Mouse (Mus musculus): Measurements from ENCODE around the gene Sos1.
"Not testable (repeated sequence)": the region's sequence is repeated elsewhere in the genome, so short reads cannot be mapped to it uniquely, and the experiment has no call there.

Sos1 gene

DNA sequence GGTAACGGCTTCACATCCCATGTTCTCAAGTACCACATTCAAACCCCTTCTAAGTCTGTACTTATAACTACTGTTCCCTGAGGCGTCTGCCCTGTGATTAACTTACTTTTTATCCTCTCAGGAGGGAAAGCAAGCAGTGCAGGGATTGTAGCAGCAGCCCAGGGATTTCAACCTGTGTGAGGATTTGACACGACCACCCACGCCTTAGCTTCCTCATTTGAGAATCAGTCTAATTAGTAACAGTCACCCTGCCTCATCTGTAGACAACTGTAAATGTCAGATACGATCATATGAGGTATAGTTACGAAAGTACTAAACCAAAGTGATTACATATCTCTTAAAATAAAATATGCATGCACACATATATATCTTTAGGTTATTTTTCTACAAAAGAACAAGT lies 15.9 kb upstream of the Sos1 start:
- no peak for DNase-seq (ENCODE audit: inconsistent ontology term)

DNA sequence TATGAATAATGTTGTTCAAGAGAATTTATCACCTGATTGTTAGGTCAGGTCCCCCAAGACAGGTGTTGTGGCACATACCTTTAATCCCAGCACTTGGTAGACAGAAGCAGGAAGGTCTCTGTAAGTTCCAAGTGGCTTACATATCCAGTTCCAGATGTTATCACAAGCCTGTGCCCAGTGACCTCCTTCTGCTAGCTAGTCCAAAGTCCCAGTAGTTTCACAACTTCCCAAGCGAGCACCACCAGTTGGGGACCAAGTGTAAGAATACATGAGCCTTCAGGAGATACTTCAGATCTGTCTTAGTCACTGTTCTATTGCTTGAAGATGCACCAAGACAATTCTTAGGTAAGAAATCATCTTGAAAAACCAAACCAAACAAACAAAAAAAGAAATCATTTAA lies 13.6 kb upstream of the Sos1 start:
- no peak for DNase-seq (ENCODE audit: inconsistent ontology term)

DNA sequence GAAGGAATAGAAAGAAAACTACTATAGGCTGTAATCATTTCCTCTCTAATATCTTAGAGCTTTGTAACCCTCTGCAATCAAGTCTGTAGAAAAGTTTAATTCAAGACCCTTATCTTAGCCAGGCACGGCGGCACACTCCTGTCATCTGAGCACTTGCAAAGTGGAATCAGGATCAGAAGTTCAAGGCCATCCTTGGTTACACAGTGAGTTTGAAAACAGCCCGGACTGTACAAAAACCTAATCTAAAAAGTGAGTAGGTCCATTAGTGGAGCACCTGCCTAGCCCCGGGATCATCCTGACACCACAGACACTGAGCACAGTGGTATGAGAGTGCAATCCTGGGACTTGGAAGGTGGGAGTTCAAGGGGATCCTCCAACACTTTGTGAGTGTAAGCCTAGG lies 12.6 kb upstream of the Sos1 start:
- no peak for DNase-seq (ENCODE audit: inconsistent ontology term)

DNA sequence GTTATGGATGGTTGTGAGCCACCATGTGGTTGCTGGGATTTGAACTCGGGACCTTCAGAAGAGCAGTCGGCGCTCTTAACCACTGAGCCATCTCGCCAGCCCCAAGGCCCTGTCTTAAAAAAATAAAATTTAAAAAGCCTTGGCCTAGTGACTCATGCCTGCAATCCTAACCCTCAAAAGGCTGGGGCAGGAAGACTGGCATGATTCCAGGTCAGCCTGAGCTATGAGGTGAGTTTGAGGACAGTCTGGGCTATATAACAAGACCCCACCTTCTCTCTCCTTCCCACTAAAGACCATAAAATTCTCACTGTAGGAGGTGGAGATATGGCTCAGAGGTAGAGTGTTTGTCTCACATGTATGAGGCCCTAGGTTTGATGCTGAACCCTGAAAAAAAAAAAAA lies 12.0 kb upstream of the Sos1 start:
- no peak for DNase-seq (ENCODE audit: inconsistent ontology term)

DNA sequence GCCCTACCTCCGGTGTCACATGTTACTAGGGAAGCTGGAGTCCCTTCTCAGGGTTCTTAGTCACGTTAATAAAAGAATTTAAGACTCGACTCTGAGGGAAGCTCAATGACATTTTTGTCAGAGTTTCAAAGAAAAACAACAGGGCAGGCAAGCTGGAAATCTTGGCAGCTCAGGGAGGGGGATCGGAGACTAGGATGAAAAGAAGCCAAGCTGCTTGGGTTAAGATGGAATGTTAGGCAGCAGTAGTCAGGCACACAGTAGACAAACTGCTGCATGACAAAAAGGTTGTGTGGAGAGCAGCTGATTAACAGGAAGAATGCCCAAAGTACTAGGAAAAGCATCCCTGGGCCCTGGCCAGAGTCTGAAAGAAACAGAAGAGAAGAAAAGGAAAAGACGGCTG lies 9.9 kb upstream of the Sos1 start:
- DNase-seq (ENCODE audit: inconsistent ontology term): peak; percentile 90

DNA sequence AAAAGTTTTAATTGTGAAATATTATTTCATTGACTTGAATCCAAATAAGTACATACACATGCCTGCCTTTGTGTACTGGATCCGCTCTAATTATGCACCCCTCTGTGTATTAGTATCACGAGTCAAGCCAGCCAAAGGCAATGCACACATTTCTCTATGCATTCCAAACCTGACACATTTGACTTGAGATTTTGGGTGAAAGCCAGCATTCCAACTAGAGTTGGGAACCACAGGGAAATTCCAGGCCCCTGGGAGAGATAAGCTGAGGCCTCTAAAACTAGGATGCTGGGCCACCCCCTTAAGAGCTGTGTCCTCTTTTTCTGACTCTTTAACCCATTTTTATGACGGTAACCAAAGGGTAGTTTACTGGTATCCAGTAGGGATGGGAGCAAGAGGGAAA lies 8.7 kb upstream of the Sos1 start:
- DNase-seq (ENCODE audit: inconsistent ontology term): peak; percentile 83

DNA sequence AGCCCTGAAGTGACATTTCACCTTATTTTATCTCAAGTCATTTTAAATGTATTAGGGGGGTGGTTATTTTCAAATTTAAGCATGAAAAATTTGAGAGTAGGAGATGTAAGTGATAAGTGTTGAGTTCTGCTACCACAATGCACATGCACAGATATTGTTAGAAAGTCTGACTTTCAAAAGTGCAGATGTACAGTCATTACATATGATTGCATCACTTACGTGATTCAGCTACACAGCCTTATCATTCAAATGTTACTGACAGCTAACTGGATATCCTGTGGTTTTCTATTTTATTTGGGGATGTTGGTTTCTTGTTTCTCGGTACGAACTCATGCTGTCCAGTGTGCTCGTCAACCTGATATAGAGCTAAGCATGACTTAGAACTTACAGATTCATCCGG lies 4.9 kb upstream of the Sos1 start:
- DNase-seq (ENCODE audit: inconsistent ontology term): no peak

DNA sequence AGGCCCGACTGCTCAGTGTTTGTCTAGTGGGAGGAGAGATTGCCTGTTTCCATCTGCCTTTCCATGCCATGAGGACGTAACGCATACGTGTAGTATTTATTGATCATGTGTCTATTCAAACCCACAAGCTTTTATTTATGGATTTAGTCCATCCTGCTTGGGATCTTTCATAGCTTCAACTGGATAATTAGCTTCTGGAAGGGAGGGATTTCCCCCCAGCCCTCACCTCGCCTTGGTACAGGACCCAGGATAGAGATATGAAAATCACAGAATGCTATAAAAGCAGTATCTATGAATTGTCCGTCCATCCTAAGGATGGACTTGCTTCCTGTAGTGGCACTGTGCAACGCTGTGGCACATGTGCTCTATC lies 587 bp upstream of the Sos1 start:
- DNase-seq (ENCODE audit: inconsistent ontology term): no peak

DNA sequence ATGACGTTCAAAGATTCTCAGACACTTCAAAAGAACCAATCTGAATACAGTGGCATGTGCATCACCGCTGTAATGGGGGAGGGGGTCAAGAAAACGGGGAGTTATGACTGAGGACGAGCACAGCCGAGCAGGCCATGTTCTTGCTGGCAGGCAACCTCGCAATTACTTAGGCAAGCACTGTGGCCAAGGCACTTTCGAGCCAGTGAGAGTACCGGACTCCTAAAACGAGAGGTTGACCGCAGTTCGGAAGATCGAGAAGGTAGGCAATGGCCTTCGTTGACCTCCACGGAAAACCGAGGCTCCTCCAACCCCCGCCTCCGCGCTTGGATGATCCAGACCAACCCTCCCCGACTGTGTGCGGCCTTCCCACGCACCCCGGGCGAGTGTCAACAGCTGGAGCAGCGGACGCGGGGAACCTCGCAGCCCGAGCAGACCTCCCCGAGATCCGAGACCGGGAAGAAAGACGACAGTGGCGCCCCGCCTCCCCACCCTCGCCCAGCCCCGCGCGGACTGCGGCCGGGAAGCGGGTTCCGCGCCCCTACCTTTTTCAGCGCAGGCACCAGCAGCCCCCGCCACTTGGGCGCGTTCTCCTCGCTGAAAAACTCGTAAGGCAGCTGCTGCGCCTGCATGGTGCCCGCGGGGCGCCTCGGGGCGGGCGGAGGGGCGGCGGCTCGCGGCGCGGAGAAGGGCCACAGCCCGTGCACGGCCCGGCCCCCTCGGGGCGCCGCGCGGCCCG lies 790 bp downstream of the Sos1 start:
- peak; percentile 66 for DNase-seq (ENCODE audit: inconsistent ontology term)

DNA sequence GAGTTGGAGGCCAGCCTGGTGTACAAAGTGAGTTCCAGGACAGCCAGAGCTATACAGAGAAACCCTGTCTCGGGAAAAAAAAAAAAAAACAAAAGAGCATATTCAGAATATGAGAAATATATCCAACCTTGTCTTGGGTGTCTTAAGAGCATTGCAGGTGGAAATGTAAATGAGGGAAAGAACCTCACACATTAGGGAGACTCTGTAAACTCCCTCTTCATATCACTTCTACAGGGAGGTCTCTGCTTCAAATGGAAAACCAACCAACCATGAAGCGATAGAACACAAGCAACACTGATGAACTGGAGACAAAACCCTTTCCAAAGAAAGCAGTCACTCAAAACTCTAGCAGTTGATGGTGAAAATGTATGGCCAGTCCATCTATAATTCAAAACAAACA lies 2.6 kb downstream of the Sos1 start:
- DNase-seq (ENCODE audit: inconsistent ontology term): no peak

DNA sequence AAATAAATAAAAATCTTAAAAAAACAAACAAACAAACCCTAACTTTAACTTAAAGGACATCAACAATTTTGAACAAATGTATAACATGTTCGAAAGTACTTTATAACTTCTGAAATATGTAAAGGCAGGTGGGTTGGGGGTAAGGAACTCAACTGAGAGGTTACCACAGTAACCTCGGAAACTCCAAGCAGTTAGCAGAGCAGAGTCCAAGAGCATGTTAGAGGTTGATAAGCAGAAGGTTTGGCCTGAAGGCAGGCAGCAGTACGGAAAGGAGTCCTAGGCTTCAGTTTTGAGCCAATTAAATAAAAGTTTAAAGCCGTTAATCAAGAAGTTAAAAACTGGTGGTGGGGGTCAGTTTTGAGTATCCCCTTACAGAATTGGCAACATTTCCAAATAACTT lies 3.8 kb downstream of the Sos1 start:
- no peak for DNase-seq (ENCODE audit: inconsistent ontology term)

DNA sequence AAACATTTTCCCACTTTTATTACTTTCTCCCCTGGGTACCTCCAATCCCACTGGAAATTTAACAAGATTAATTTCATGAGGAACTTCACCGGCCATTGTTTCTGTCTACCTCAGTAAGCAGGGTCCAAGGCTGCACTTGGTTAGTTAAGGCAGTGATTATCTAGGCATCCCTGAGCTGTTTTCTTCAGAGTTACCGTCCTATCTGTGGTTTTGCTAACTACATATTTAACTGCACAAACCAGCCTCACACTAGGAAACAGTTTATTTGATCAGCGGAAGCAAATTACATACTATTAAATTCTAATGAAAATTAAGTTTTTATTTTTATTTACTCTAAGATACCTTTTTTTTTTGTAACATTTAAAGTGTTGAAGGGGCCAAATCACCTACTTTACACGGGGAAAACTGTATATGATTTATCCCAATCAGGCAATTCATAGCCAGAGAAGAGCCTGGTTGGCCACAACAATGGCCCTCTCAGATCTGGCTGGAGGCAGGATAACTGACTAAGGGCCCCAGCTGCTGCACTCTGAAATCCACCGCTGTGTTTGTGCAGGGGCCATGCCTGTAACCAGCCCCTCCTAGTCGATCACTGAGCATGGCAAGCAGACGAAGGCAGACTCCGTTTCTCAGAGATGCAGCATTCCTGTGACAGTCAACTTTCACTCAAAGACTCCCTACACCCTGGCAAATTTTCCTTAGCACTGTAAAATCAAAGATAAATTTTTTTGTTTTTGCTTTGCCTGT lies 9.0 kb downstream of the Sos1 start:
- DNase-seq (ENCODE audit: inconsistent ontology term): peak; percentile 27

DNA sequence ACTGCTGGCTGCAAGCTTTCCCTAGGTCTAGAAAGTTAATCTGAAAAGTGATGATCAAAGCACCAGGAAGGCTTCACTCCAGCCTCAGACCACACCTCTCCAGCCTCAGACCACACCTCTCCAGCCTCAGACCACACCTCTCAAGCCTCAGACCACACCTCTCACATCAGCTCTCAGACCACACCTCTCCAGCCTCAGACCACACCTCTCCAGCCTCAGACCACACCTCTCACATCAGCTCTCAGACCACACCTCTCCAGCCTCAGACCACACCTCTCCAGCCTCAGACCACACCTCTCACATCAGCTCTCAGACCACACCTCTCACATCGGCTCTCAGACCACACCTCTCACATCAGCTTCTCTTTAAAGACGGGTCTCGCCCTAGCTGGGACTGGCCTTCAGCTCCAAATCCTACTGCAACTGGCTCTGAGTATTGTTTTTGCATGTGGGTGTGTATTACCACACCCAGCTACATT lies 11.8 kb downstream of the Sos1 start:
- DNase-seq (ENCODE audit: inconsistent ontology term): not testable (repeated sequence)

DNA sequence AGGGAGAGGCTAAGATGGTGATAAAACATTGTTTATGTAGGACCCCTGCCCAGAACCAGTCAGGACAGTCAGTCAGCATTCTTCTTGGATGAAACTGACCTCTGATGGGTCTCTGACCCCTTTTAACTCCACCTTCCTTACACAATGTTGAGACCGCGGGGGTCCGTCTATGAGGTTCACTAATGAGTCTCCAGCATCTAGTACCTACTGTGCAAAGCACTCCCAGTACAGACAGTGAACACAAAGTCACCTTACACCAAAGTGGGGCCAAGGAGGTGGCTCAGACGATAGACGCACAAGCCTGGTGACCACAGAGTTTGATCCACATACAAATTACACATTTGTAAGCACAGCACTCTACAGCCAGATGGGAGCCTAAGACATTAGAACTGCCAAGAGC lies 20.0 kb downstream of the Sos1 start:
- DNase-seq (ENCODE audit: inconsistent ontology term): peak; percentile 57

DNA sequence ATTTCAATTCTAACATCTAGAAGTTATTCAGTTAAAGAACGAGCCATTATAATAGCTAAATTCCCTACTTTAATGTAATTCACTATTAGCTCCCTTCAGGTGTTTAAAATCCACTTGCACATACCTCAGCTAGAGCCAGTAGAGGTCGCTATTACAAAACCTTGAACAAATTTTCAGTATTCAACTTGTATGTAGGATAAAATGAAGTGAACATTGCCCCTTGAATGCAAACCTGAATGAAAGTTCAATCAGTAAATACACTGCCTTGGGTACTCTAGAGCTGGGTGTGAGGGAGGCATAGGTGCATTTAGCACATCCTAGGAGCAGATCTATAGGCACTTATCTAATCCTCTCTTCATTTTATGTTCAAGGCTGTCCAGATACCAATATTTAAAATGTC lies 24.6 kb downstream of the Sos1 start:
- peak; percentile 37 for DNase-seq (ENCODE audit: inconsistent ontology term)

DNA sequence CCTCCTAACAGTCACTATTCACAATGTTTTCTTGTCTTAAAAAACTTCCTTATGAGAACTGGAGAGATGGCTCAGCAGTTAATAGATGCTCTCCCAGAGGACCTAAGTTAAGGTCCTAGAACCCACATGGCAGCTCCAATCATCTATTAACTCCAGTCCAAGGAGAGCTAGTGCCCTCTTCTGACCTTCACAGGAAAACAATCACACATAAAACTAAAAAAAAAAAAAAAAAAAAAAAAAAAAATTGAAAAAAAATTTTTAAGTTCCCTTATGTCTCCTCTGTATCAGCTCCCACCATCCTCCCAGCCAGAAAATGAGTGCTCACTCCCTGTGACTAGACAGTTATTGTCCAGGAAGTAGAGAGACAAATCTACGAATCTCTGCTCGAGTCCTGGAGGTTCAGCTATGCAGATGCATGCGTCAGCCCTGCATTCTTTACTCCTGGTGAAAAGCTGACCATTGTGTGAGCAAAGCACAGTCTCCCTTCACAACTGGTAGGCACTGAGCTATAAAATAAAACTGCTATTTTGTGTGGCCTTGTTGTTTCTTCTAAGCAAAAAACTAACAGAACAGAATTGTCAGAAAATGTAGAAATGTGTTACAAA lies 29.7 kb downstream of the Sos1 start:
- no peak for DNase-seq (ENCODE audit: inconsistent ontology term)

DNA sequence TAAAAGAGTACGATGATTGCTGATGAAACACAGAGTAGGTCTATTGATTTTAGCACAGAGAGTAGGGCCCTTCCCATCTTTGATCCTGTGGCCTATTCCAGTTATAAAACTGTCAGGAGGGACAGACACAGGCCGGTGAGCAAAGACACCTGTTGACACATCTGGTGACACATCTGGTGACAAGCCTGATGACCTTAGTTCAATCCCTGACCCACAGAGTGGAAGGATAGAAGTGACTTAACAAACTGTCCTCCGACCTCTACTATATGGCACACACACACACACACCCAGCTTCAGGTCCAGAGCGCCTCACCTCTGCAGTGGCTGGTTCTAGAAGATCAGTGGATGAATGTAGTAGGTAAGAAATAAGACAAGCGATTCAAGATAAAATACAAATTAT lies 33.8 kb downstream of the Sos1 start:
- DNase-seq (ENCODE audit: inconsistent ontology term): no peak

DNA sequence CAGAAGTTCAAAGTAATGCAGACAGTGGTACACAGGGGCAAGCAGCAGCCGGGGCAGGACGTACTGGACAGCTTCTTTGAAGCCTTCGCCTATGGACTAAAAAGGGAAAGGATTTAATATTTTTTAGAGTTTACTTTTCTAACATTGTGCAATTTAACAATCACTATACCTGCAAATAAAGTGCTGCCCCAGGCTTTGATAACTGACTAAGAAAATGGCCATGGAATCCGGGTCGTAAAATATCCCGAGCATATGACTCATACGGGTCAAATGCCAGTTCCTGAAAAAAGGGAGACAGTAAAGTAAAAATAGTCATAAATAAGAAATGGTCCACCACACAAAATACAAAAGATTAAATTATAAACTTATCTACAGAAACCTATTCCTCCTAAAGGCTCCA lies 34.8 kb downstream of the Sos1 start:
- no peak for DNase-seq (ENCODE audit: inconsistent ontology term)

DNA sequence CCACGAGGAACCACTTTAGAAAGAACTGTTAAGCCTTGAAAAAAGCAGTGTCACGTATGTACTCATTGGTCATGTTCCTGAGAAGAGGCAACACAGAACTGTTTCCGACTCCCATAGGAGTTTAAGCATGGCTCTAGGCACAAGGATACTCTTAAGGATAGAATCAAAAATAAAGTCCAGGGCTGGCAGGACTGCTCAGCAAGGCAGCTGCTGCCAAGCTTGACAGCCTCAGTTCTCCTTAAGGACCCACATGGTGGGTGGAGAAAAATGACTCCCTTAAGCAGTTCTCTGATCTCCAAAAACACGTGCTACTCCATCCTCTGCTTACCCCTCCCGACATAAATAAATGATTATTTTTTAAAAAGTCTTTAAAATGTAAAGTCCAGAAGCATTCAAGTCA lies 44.6 kb downstream of the Sos1 start:
- no peak for DNase-seq (ENCODE audit: inconsistent ontology term)

DNA sequence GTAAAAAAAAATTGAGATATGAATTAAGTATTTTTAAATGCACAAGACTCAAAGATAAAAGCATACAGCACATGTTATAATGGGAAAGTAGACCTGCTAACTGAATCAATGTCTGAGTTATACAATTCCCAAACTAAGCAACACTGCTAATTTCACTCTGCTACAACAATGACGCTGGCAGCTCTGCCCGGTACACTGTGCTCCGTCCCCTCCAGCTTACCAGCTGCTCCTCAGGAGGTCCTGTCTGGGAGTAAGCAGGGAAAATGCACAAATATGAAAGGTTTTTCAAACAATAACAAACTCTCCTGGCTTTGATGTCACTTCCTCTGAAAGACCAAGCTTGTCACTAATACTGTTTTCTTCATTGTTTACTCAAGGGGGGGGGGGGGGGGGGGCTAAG lies 45.8 kb downstream of the Sos1 start:
- no peak for DNase-seq (ENCODE audit: inconsistent ontology term)

DNA sequence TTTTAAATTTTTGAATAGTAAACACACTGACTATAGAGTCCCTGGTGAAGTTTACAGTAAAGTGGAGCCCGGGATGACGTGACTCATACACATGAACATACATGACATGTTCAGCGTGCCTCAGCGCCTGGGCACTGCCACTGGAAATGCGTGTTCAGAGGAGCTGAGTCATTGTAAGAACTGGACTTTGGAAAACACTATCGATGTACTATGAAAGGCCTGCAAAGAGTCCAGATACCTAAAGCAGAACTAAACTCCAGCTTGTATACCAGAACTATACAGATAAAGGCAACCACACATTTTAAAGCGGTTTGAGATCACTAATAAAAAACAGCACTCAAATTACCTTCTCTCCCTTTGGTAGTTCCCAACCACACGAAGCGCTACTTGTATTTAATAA lies 48.3 kb downstream of the Sos1 start:
- DNase-seq (ENCODE audit: inconsistent ontology term): no peak

DNA sequence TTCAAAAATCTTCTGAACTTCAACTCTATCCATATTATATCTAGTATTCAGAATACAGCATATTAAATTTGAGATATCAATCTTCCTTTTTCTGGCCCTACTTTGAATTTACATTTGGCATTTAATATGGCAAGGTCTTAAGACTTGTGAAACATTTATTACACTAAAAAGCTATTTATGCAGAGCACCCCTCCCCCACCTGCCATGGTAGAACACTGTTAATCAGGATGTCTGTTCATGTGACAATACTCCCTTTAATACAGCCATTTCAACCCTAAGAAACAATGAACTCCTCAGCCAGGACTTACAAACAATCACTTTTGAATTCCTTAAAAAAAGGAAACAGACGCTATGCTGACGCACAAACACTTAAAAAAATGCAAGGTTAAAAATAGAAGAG lies 52.3 kb downstream of the Sos1 start:
- no peak for DNase-seq (ENCODE audit: inconsistent ontology term)

DNA sequence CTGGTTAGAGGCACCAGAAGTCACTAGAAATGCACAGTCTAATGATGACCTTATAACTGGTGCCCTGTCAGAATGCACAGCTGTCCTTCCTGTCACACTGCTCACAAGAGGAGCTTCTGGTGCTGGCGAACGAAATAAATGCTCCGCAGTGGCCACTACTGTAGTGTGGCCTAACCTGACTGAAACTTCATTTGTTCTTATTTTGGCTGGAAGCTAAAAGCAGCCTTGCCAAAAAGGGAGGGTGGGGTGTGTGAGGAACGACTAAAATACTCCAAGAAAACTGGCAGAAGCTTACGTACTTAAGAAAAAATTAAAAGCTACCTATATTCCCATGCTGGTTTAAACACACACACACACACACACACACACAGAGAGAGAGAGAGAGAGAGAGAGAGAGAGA lies 53.4 kb downstream of the Sos1 start:
- DNase-seq (ENCODE audit: inconsistent ontology term): no peak
